Mouse (Mus musculus) layer of hippocampus, adult 6 months (tissue): Measurements from ENCODE around the gene Asb17. TPM values are rescaled to one million over a fixed set of nuclear protein-coding genes. Genes with fewer than 3 reads are reported as not detected.

ENCODE experiments used
- long read RNA-seq, 2 experiments: library from polyadenylated mRNA; unstranded; transcript quantifications; one replicate each; pipeline ENCODE4 v2.0.0; 2019 to 2020
- polyA plus RNA-seq: library from polyadenylated mRNA; unstranded; fragments of <200 nt; fragmentation: Nextera tagmentation; gene quantifications from 2 replicates; pipeline ENCODE4 v1.2.3, GENCODE M21; 2021

Asb17 gene
- polyA plus RNA-seq, result not detected in 2 replicates
- long read RNA-seq, experiment 1, result 0 reads
- long read RNA-seq, experiment 2, result 0 reads

DNA sequence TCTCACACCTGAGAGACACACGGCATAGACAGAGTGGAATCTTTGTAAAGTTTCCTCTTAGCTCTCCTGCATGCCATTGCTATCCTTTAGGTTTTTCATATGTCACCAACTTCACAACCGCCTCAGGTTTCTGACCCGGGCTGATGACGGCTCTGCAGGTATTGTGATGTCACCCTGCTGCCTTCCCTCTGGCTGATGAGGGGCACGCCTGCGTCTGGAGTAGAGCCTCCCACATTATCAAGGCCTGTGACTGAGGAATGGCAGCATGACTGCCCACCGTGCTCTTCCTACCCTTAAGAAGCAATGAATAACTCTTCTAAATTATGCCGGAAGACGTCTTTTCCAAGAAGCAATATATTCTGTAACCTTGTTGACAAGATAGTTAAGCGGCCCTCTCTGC, at the start of gene Asb17:
TSS of gene Asb17 (plus strand) at position 180 of the 400 bp plus-strand sequence.

Other genes starting within 250 kb of the Asb17 start
- gene St6galnac3, start 119.0 kb upstream of the Asb17 start, polyA plus RNA-seq, result 5.0 and 6.0 TPM in 2 replicates
- gene Msh4, start 61.9 kb downstream of the Asb17 start, polyA plus RNA-seq, result not detected in 2 replicates
- 87.5 and 88.5 TPM in 2 replicates for gene Rabggtb, start 68.8 kb downstream of the Asb17 start, polyA plus RNA-seq
- gene Acadm, start 100.4 kb downstream of the Asb17 start, polyA plus RNA-seq, result 55.2 and 58.0 TPM in 2 replicates
- gene Slc44a5, start 129.2 kb downstream of the Asb17 start, polyA plus RNA-seq, result 2.3 and 2.5 TPM in 2 replicates